Comparison of ENCODE assay signal across 10 mouse cellular contexts in the genomic region with DNA sequence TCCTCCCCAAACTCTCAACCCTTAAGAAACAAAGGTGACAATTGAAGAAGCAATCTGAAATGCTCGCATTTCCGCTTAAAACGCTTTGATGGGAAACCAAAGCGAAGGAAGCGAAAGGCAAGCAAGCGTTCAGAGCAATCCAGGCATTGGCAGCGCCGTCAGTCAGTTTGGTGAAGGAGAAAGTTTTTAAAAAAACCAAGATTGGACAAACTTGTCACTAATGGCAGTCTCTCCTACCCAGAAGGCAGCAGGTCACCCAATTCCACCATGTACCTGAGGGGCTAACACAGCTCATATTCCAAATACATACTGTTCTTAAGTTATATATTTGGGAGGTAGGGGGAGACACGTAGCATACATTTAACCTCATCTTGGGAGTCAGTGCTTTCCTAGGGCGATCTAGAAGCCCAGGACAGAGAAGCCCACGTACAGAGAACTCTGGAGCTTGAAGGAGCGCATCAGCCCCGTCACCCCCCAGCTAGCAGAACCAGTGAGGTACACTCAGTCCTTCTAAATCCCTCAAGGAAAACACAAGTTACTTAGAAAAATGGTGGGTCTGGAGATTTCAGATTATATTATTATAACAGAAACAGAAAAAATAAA. TPM values are rescaled to one million over a fixed set of nuclear protein-coding genes. Genes with fewer than 3 reads are reported as not detected.
A peak's percentile ranks its signal among the peaks of the same experiment; 100 is the strongest.
DNase-seq lines count a peak whose midpoint lies in the region; ATAC-seq and TF ChIP-seq lines count a peak whose summit lies in the region.
"Had no signal": no experiment of that assay in that cellular context is flagged by ENCODE, and none has a peak within 500 bp of the region (broad histone marks: within the 10 kb centered on the region; RNA-seq: fewer than 3 reads in every experiment).

No protein-coding gene starts in this region.

- H3K4me1 ChIP-seq in heart, embryonic 14.5 days (ENCODE audit: control insufficient read depth in 2 of 2, insufficient read depth in 2 of 2, low read length in 2 of 2), result peaks cover 5 to 23% of the 10 kb centered on the region in 2 experiments; a peak in 3 of 4 replicates
- peaks cover 16% of the 10 kb centered on the region; the same call in 1 of the 2 replicates for H3K4me1 ChIP-seq in lung, postnatal 0 days (ENCODE audit: insufficient read depth, low read depth, low read length)
- peaks cover 19% of the 10 kb centered on the region for H3K4me1 ChIP-seq in hindbrain, postnatal 0 days (ENCODE audit: insufficient read depth, low read length)

- TF ChIP-seq CTCF in lung, postnatal 0 days (IDR thresholded peaks at IDR 0.05), result no peak
- TF ChIP-seq CTCF in hindbrain, postnatal 0 days (IDR thresholded peaks at IDR 0.05; ENCODE audit: low read depth), result no peak

- no peak overlapping the region for H3ac ChIP-seq in myocyte (ENCODE audit: control insufficient read depth, insufficient read length)

- TF ChIP-seq POLR2A in myocyte (IDR thresholded peaks at IDR 0.05; ENCODE audit: insufficient read length, low read depth), result no peak

- no peak overlapping the region for H3K4me3 ChIP-seq in heart, embryonic 14.5 days (ENCODE audit: control insufficient read depth in 1 of 2, insufficient read depth in 1 of 2, low read depth in 1 of 2, low read length in 2 of 2)
- H3K4me3 ChIP-seq in lung, postnatal 0 days (ENCODE audit: low read depth, low read length), result no peak overlapping the region
- H3K4me3 ChIP-seq in hindbrain, postnatal 0 days (ENCODE audit: low read length), result no peak overlapping the region
- peak overlapping the region; percentile 44 for H3K4me3 ChIP-seq in myocyte

- H3K4me2 ChIP-seq in heart, embryonic 14.5 days (ENCODE audit: low read length), result peak overlapping the region; percentile 65
- H3K4me2 ChIP-seq in lung, postnatal 0 days (replicated peaks; ENCODE audit: low read depth, low read length), result no peak overlapping the region
- H3K4me2 ChIP-seq in hindbrain, postnatal 0 days (ENCODE audit: low read depth, low read length), result no peak overlapping the region
- H3K4me2 ChIP-seq in myocyte (ENCODE audit: low read depth), result peak overlapping the region; percentile 73

- DNase-seq in heart, adult 9 months (ENCODE audit: low spot score in 2 of 2), result no peak
- no peak for DNase-seq in lung, postnatal 0 days (ENCODE audit: low spot score)
- DNase-seq in lung, postnatal 14 days, result no peak
- no peak for DNase-seq in hindbrain, postnatal 0 days (ENCODE audit: low spot score)
- DNase-seq in right cerebral cortex, postnatal 10 days (ENCODE audit: low spot score in 2 of 2), result no peak
- DNase-seq in urinary bladder, postnatal 10 days (ENCODE audit: low spot score), result no peak
- DNase-seq: adrenal gland, adult 2 months had no signal

- H3K79me2 ChIP-seq in myocyte (ENCODE audit: control insufficient read depth, insufficient read depth), result peaks cover 38% of the 10 kb centered on the region

- no peaks in the 10 kb centered on the region for H3K9me3 ChIP-seq in heart, embryonic 14.5 days (ENCODE audit: control insufficient read depth, low read length)
- no peaks in the 10 kb centered on the region for H3K9me3 ChIP-seq in lung, postnatal 0 days (ENCODE audit: low read length)
- H3K9me3 ChIP-seq in hindbrain, postnatal 0 days (ENCODE audit: low read length), result no peaks in the 10 kb centered on the region; the same call in 1 of the 2 replicates

- no peaks in the 10 kb centered on the region for H3K27me3 ChIP-seq in heart, embryonic 14.5 days (ENCODE audit: control insufficient read depth, insufficient read depth, low read length)
- H3K27me3 ChIP-seq in lung, postnatal 0 days (replicated peaks; ENCODE audit: insufficient read depth, low read length), result no peaks in the 10 kb centered on the region
- no peaks in the 10 kb centered on the region for H3K27me3 ChIP-seq in hindbrain, postnatal 0 days (ENCODE audit: insufficient read depth, low read length)
- H3K27me3 ChIP-seq in myocyte (ENCODE audit: control insufficient read depth, insufficient read depth, insufficient read length), result no peaks in the 10 kb centered on the region

- no peak for TF ChIP-seq EP300 in lung, postnatal 0 days (IDR thresholded peaks at IDR 0.05)

- H3K9ac ChIP-seq in heart, embryonic 14.5 days (ENCODE audit: low read length), result peak overlapping the region; percentile 80
- 0 out of 2 replicates have a peak overlapping the region, but pooled peaks have one; percentile 0 for H3K9ac ChIP-seq in lung, postnatal 0 days (replicated peaks; ENCODE audit: low read depth)
- H3K9ac ChIP-seq in hindbrain, postnatal 0 days (replicated peaks; ENCODE audit: low read length), result peak overlapping the region; percentile 61; the same call in 1 of the 2 replicates

- no peak overlapping the region for H3K27ac ChIP-seq in heart, embryonic 14.5 days (replicated peaks in 1 of 2; ENCODE audit: control insufficient read depth in 1 of 2, insufficient read depth in 1 of 2, low read depth in 2 of 2, low read length in 2 of 2)
- H3K27ac ChIP-seq in lung, postnatal 0 days (ENCODE audit: low read length), result no peak overlapping the region
- no peak overlapping the region for H3K27ac ChIP-seq in hindbrain, postnatal 0 days

- WGBS in heart, embryonic 14.5 days, result 69% methylated on average over 13 of the region's 13 CpGs
- 69% methylated on average over 13 of the region's 13 CpGs for WGBS in lung, postnatal 0 days
- 70% methylated on average over 13 of the region's 13 CpGs for WGBS in hindbrain, postnatal 0 days

- ATAC-seq in heart, embryonic 14.5 days (ENCODE audit: insufficient number of reproducible peaks, insufficient read depth, low FRiP score, low read depth), result no peak
- ATAC-seq in lung, postnatal 0 days, result no peak
- ATAC-seq in hindbrain, postnatal 0 days, result no peak

- H3K36me3 ChIP-seq in heart, embryonic 14.5 days (ENCODE audit: control insufficient read depth, insufficient read depth, low read length), result peaks cover 50% of the 10 kb centered on the region
- H3K36me3 ChIP-seq in lung, postnatal 0 days (ENCODE audit: insufficient read depth, low read length), result peaks cover 6% of the 10 kb centered on the region; the same call in 1 of the 2 replicates
- peaks cover 22% of the 10 kb centered on the region for H3K36me3 ChIP-seq in hindbrain, postnatal 0 days (ENCODE audit: insufficient read depth, low read length)
- peaks cover 25% of the 10 kb centered on the region for H3K36me3 ChIP-seq in myocyte (ENCODE audit: control insufficient read depth, insufficient read depth)

TF ChIP-seq in myocyte, 11 proteins besides CTCF, POLR2A, EP300 and RAD21:
- TF ChIP-seq MYOD1 (IDR thresholded peaks at IDR 0.05; ENCODE audit: control insufficient read depth in 1 of 3, insufficient read length in 2 of 3, low read depth in 2 of 3) (no peak), TCF3 (IDR thresholded peaks at IDR 0.05; ENCODE audit: insufficient read length, low read depth) (no peak), CEBPB (IDR thresholded peaks at IDR 0.05; ENCODE audit: insufficient read depth, poor library complexity, severe bottlenecking) (no peak), REST (IDR thresholded peaks at IDR 0.05; ENCODE audit: insufficient read depth, insufficient read length) (no peak), MYOG (IDR thresholded peaks at IDR 0.05; ENCODE audit: control insufficient read depth in 1 of 3, insufficient read depth in 1 of 3, insufficient read length in 2 of 3, low read depth in 2 of 3) (no peak), POLR2AphosphoS2 (IDR thresholded peaks at IDR 0.05; ENCODE audit: insufficient read length, low read depth) (no peak), USF1 (IDR thresholded peaks at IDR 0.05; ENCODE audit: low read depth) (no peak), MAX (IDR thresholded peaks at IDR 0.05; ENCODE audit: low read depth) (no peak), SRF (IDR thresholded peaks at IDR 0.05; ENCODE audit: control insufficient read depth, insufficient read length, low read depth) (no peak), TCF12 (IDR thresholded peaks at IDR 0.05; ENCODE audit: insufficient read depth, poor library complexity, severe bottlenecking) (no peak), E2F4 (IDR thresholded peaks at IDR 0.05; ENCODE audit: insufficient read depth) (no peak)
TF ChIP-seq in myocyte: peak in this region for 0.

RNA-seq across cellular contexts. Expression of a gene that starts 2.3 kb away (rescaled TPM):
- 104 TPM in 2 replicates for polyA plus RNA-seq in heart, embryonic 14.5 days (2014; fragmentation: Nextera tagmentation; extraction: Ambion mirVana)
- 21.9 and 26.0 TPM in 2 replicates for polyA plus RNA-seq in lung, postnatal 0 days (2015; fragmentation: Nextera tagmentation; extraction: Ambion mirVana)
- total RNA-seq in hindbrain, postnatal 0 days (2014; rRNA removed), result 82.8 and 86.3 TPM in 2 replicates
- polyA plus RNA-seq in hindbrain, postnatal 0 days (2015; fragmentation: Nextera tagmentation; extraction: Ambion mirVana), result 47.2 and 47.7 TPM in 2 replicates
- 37.7 TPM for polyA plus RNA-seq in myocyte (2012; fragmentation: generic; extraction: Trizol)

RNA-seq across cellular contexts. Expression of a gene that starts 2.3 kb away (rescaled TPM):
- polyA plus RNA-seq in heart, embryonic 14.5 days (2014; fragmentation: Nextera tagmentation; extraction: Ambion mirVana), result 0.04 TPM in 1 of 2 replicates, not detected in the other
- 0.05 TPM in 1 of 2 replicates, not detected in the other for polyA plus RNA-seq in lung, postnatal 0 days (2015; fragmentation: Nextera tagmentation; extraction: Ambion mirVana)
- total RNA-seq in hindbrain, postnatal 0 days (2014; rRNA removed), result 0.05 and 0.14 TPM in 2 replicates
- polyA plus RNA-seq in hindbrain, postnatal 0 days (2015; fragmentation: Nextera tagmentation; extraction: Ambion mirVana), result 0.11 and 0.15 TPM in 2 replicates
- 0.02 TPM for polyA plus RNA-seq in myocyte (2012; fragmentation: generic; extraction: Trizol)
- total RNA-seq: adrenal gland, adult 2 months; heart, postnatal 14 days had no signal
- polyA plus RNA-seq: adrenal gland, adult 2 months had no signal

RNA-seq across cellular contexts. Expression of a gene that starts 48.4 kb away (rescaled TPM):
- 0.62 and 0.77 TPM in 2 replicates for polyA plus RNA-seq in heart, embryonic 14.5 days (2014; fragmentation: Nextera tagmentation; extraction: Ambion mirVana)
- polyA plus RNA-seq in lung, postnatal 0 days (2015; fragmentation: Nextera tagmentation; extraction: Ambion mirVana), result 0.15 and 0.43 TPM in 2 replicates
- 0.16 TPM in 1 of 2 replicates, not detected in the other for total RNA-seq in hindbrain, postnatal 0 days (2014; rRNA removed)
- 0.23 and 0.55 TPM in 2 replicates for polyA plus RNA-seq in hindbrain, postnatal 0 days (2015; fragmentation: Nextera tagmentation; extraction: Ambion mirVana)
- polyA plus RNA-seq in myocyte (2012; fragmentation: generic; extraction: Trizol), result 1.4 TPM

Comparison
In these comparisons a context has a peak if more than half of its experiments do, and no peak if none do; other contexts are left out.
1. H3K4me2 ChIP-seq: peak in heart, embryonic 14.5 days (single experiment) and myocyte (single experiment); none in lung, postnatal 0 days (single experiment) and hindbrain, postnatal 0 days (single experiment).
2. H3K9ac ChIP-seq: peak in every context shown above with its lines; median percentile 80 in heart, embryonic 14.5 days; 61 in hindbrain, postnatal 0 days; 0 in lung, postnatal 0 days.